Mouse (Mus musculus) bone marrow macrophage, adult 2 months (primary cell): Measurements from ENCODE around the gene Mfsd9.

ENCODE experiments used
- CTCF ChIP-seq: IDR thresholded peaks from 2 replicates; pipeline ENCODE4 v1.5.1; 2012; ENCODE audit warnings: low read depth, mild to moderate bottlenecking, low read length, moderate library complexity
- POLR2A ChIP-seq: IDR thresholded peaks from 2 replicates; pipeline ENCODE4 v1.6.1; 2012; ENCODE audit warnings: mild to moderate bottlenecking, low read depth, low read length, borderline replicate concordance

DNA sequence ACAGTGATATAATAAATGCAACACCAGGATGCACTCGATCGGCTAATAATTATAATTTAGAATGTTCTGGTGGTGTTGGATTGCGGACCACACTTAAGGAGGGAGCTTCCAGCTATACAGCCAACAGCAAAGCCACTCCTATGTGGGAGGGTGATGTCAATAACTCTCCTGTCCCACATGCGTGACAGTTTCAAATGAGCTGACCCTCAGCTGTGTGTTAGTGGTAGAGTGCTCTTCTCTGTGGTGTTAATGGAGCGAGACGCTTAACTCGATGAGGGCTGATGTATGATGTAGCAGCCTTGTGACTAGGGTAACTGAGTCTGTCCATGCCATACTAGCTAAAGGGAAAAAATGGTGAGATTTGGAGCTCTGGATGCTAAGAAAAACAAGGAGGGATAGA lies 7.0 kb downstream of the Mfsd9 start:
- TF ChIP-seq CTCF (no peak), POLR2A (no peak)
